Mouse (Mus musculus): ENCODE measurements around the gene Rapgef3. TPM values are rescaled to one million over a fixed set of nuclear protein-coding genes. Genes with fewer than 3 reads are reported as not detected.

The Rapgef3 gene
- total RNA-seq, 2 experiments from 2014 or later = 46.5 to 50.4 TPM

DNA sequence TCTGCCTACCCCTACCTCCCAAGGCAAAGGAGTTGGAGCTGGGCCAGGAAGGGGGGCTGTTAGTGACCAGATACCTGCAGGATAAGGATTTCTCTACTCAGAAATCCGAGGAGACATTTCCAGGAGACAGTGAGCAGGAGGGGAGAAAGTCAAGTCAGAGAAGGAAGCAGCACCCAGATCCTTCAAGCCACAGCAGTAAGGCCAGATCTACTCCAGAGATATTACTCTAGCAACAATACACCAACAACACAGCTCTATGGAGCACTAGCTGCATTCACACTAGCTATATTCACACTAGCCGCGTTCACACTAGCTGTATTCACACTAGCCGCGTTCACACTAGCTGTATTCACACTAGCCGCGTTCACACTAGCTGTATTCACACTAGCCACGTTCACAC lies 52.7 kb downstream of the Rapgef3 start:
- TF ChIP-seq CTCF (IDR thresholded peaks at IDR 0.05) = no peak
- intact Hi-C loops (cut with DNase I) = no loop called here
- DNase-seq (ENCODE audit: extremely low spot score in 1 of 2, low spot score in 2 of 2) = no peak
- no peak overlapping the region for H3K4me3 ChIP-seq
- no peak overlapping the region for H3K27ac ChIP-seq

DNA sequence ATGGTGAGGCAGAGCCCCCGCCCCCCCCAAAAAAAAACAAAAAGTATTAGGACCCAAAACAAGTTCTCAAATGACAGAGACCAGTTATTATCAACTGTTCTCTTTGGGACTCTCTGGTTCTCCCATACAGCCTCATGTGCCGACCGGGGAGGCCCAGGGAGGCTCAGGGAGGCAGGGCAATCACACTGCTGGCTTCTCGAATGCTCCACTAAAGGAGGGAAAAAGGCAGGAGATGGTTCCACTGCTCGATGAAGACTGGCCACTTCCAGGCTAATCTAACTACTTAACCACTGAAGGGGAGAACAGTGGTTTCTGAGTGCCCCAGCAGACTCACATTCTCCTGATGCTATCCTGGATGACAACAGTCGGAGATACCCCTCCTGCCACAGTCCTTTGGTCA lies 55.2 kb downstream of the Rapgef3 start:
- DNase-seq (ENCODE audit: extremely low spot score in 1 of 2, low spot score in 2 of 2) = no peak
- no peak overlapping the region for H3K27ac ChIP-seq
- intact Hi-C loops (cut with DNase I) = no loop called here
- TF ChIP-seq CTCF (IDR thresholded peaks at IDR 0.05) = no peak
- H3K4me3 ChIP-seq = no peak overlapping the region

DNA sequence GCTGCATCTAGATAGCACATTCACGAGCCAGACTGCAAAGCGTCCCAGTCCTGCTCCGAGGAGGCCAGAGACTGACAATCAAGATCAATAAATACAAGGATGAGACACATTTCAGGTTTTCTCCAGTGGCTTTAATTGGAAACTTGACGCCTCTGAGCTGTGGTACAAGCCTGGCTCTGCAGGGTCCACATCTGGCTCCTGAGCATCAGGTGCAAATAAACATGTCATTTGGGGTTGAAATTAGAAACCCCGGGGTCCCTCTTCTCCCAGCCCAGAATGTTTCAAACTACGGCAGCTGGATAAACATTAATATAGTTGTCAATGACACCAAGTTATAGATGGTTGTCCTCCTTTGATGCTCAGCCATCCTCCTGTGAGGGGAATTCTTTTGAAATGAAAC lies 56.9 kb downstream of the Rapgef3 start:
- intact Hi-C loops (cut with DNase I) = no loop called here
- no peak overlapping the region for H3K4me3 ChIP-seq
- no peak for DNase-seq (ENCODE audit: extremely low spot score in 1 of 2, low spot score in 2 of 2)
- no peak overlapping the region for H3K27ac ChIP-seq
- TF ChIP-seq CTCF (IDR thresholded peaks at IDR 0.05) = no peak

DNA sequence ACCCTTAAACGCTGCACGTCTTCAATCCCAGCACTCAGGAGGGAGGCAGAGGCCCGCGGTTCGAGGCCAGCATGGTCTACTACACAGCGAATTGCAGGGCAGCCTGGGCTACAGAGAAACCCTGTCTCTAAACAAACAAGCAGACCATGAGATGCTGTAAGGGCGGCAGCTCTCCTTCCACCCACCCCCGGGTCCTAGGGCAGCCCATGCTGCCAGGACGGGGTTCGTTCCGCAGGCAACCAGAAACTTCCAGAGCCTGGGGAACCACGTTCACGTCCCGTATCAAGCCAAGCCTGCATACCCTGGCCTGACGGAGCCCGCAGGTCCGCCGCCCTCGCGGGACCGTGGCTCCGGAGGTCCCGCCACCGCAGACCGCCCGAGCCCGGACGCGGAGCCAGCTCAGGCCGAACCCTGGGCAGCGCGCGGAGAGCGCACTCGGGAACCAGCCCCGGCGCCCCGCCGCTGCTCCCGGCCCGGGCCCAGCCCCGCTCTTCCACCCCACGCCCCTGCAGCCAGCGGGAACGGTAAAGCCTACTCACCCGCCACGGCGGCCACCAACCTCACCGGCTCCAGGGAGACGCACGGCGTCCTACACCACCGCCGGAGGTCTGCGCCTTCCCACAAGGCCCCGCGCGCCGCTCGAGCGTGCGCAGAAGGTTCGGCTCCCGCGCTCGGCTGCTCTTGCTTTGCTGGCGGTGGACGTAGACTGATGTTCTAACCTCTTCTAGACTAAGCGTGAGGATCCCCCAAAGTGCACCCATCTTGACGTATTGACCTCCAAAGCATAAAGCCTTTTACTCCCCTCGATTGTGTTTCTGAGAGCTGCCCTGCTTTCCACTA lies 62.3 kb downstream of the Rapgef3 start, which contains the start of gene Rpap3:
Gene Rpap3 (minus strand): TSS at position 615 of the 840 bp plus-strand sequence.
- Histone ChIP-seq H3K27ac (peak within 1 kb of the TSS; percentile 78), H3K4me3 (peak within 1 kb of the TSS; percentile 80)
- peak; percentile 86 to 88 for DNase-seq (ENCODE audit: extremely low spot score in 1 of 2, low spot score in 2 of 2)
- intact Hi-C loops (cut with DNase I) = no loop called here
- TF ChIP-seq CTCF (IDR thresholded peaks at IDR 0.05) = no peak

DNA sequence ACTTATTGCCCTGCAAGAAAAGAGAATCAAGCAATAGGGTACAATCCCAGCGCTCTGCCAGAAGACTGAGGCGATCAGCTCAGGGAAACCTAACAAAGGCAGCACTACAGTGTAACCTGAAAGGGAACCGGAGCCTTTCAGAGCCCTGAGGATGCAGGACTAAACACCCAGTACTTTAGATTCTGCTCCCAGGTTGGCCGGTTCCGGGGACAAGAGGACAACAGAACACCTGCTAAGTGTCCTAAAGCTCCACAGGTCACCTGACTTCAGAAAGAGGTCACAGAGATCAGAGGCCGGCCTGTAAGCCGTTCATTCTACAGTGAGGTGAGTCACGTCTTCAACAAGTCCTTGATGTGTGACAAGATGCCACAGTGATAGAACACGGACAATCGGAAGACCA lies 71.2 kb downstream of the Rapgef3 start:
- Histone ChIP-seq H3K4me3 (no peak overlapping the region), H3K27ac (no peak overlapping the region)
- TF ChIP-seq CTCF (IDR thresholded peaks at IDR 0.05) = no peak
- no peak for DNase-seq (ENCODE audit: extremely low spot score in 1 of 2, low spot score in 2 of 2)
- intact Hi-C loops (cut with DNase I) = no loop called here

Other genes with a start within 250 kb of the Rapgef3 start
- gene Rpap3, start 62.1 kb downstream of the Rapgef3 start, total RNA-seq (2021) = 10 to 100 TPM; 26.6 to 28.4 TPM
- 1 to 10 TPM; 2.8 to 4.7 TPM for gene Endou, start 36.6 kb downstream of the Rapgef3 start, total RNA-seq (2021)
- 100 to 1,000 TPM; 157 to 161 TPM for gene Slc48a1, start 10.5 kb upstream of the Rapgef3 start, total RNA-seq (2021)
- 10 to 100 TPM; 38.4 to 41.6 TPM for gene Hdac7, start 76.5 kb upstream of the Rapgef3 start, total RNA-seq (2021)
- under 1 TPM; 0.32 to 0.79 TPM for gene Vdr, start 142.7 kb upstream of the Rapgef3 start, total RNA-seq (2021)
- 10 to 100 TPM; 26.6 to 31.7 TPM for gene Tmem106c, start 196.2 kb upstream of the Rapgef3 start, total RNA-seq (2021)
- gene Col2a1, start 236.7 kb upstream of the Rapgef3 start, total RNA-seq (2021) = under 1 TPM; 0.61 to 0.63 TPM

All from left cerebral cortex, adult 2 months (tissue).